Comparison of ENCODE assay signal across 19 mouse cellular contexts in genomic region chr5:24827173-24827572, GRCm38 (mm10). TPM values are rescaled to one million over a fixed set of nuclear protein-coding genes. Genes with fewer than 3 reads are reported as not detected.
A peak's percentile ranks its signal among the peaks of the same experiment; 100 is the strongest.
DNase-seq lines count a peak whose midpoint lies in the region; ATAC-seq and TF ChIP-seq lines count a peak whose summit lies in the region.
"Had no signal": no experiment of that assay in that cellular context is flagged by ENCODE, and none has a peak within 500 bp of the region (broad histone marks: within the 10 kb centered on the region; RNA-seq: fewer than 3 reads in every experiment).

No protein-coding gene starts in this region.

- H3K9me3 ChIP-seq in heart, embryonic 16.5 days (replicated peaks; ENCODE audit: control insufficient read depth, low read length): no peaks in the 10 kb centered on the region
- H3K9me3 ChIP-seq in megakaryocyte, embryonic 14.5 days: no peaks in the 10 kb centered on the region
- no peaks in the 10 kb centered on the region for H3K9me3 ChIP-seq in midbrain, postnatal 0 days (ENCODE audit: low read length)
- H3K9me3 ChIP-seq: forebrain, embryonic 13.5 days; heart, embryonic 13.5 days; hindbrain, embryonic 12.5 days; midbrain, embryonic 12.5 days had no signal

- H3K36me3 ChIP-seq in heart, embryonic 16.5 days (ENCODE audit: control insufficient read depth, insufficient read depth): no peaks in the 10 kb centered on the region
- no peaks in the 10 kb centered on the region for H3K36me3 ChIP-seq in thymus, adult 2 months (ENCODE audit: control insufficient read depth, insufficient read depth, low read length)
- peaks cover 30% of the 10 kb centered on the region for H3K36me3 ChIP-seq in megakaryocyte, embryonic 14.5 days (replicated peaks; ENCODE audit: low read length)
- H3K36me3 ChIP-seq in midbrain, postnatal 0 days (ENCODE audit: insufficient read depth, low read length): no peaks in the 10 kb centered on the region
- H3K36me3 ChIP-seq: heart, embryonic 13.5 days; hindbrain, embryonic 12.5 days; midbrain, embryonic 12.5 days had no signal

- 50% methylated on average over 2 of the region's 2 CpGs for WGBS in heart, embryonic 16.5 days
- WGBS in thymus, adult 2 months: 40% methylated on average over 2 of the region's 2 CpGs
- WGBS in midbrain, postnatal 0 days: 90% methylated on average over 2 of the region's 2 CpGs

- H3K9ac ChIP-seq in heart, embryonic 16.5 days (ENCODE audit: low read length): no peak overlapping the region
- H3K9ac ChIP-seq in midbrain, postnatal 0 days (replicated peaks; ENCODE audit: low read length, poor library complexity, severe bottlenecking): no peak overlapping the region
- H3K9ac ChIP-seq: forebrain, embryonic 13.5 days; heart, embryonic 13.5 days; hindbrain, embryonic 12.5 days; midbrain, embryonic 12.5 days had no signal

- no peak overlapping the region for H3K4me3 ChIP-seq in heart, embryonic 16.5 days (ENCODE audit: low read length)
- no peak overlapping the region for H3K4me3 ChIP-seq in thymus, adult 2 months (ENCODE audit: control insufficient read depth, insufficient read depth, low read length)
- H3K4me3 ChIP-seq in megakaryocyte, embryonic 14.5 days (replicated peaks): peak overlapping the region; percentile 76
- H3K4me3 ChIP-seq in midbrain, postnatal 0 days (ENCODE audit: low read depth, low read length): no peak overlapping the region
- H3K4me3 ChIP-seq: forebrain, embryonic 13.5 days; heart, embryonic 13.5 days; hindbrain, embryonic 12.5 days; midbrain, embryonic 12.5 days had no signal

- H3K27me3 ChIP-seq in heart, embryonic 16.5 days (ENCODE audit: control insufficient read depth, insufficient read depth, low read length): no peaks in the 10 kb centered on the region
- no peaks in the 10 kb centered on the region for H3K27me3 ChIP-seq in thymus, adult 2 months (ENCODE audit: control insufficient read depth, insufficient read depth, low read length)
- H3K27me3 ChIP-seq in megakaryocyte, embryonic 14.5 days (replicated peaks): no peaks in the 10 kb centered on the region
- no peaks in the 10 kb centered on the region for H3K27me3 ChIP-seq in midbrain, postnatal 0 days (ENCODE audit: insufficient read depth, low read length)
- H3K27me3 ChIP-seq: forebrain, embryonic 13.5 days; heart, embryonic 13.5 days; hindbrain, embryonic 12.5 days; midbrain, embryonic 12.5 days had no signal

- no peak overlapping the region for H3K4me2 ChIP-seq in heart, embryonic 16.5 days (ENCODE audit: low read depth, low read length)
- H3K4me2 ChIP-seq in midbrain, postnatal 0 days (ENCODE audit: low read depth, low read length, poor library complexity, severe bottlenecking): no peak overlapping the region
- H3K4me2 ChIP-seq: forebrain, embryonic 13.5 days; hindbrain, embryonic 12.5 days; midbrain, embryonic 12.5 days had no signal

- no peak for ATAC-seq in heart, embryonic 16.5 days (replicated peaks; ENCODE audit: extremely low read depth, insufficient read depth, low FRiP score)
- ATAC-seq in inflammation-experienced regulatory T-cells, adult 6 months: no peak
- no peak for ATAC-seq in midbrain, postnatal 0 days (ENCODE audit: low FRiP score)
- ATAC-seq: forebrain, embryonic 13.5 days had no signal

- H3K27ac ChIP-seq in heart, embryonic 16.5 days (ENCODE audit: low read length): 0 out of 2 replicates have a peak overlapping the region, but pooled peaks have one; percentile 1
- H3K27ac ChIP-seq in thymus, adult 2 months (ENCODE audit: control insufficient read depth, insufficient read depth, low read length): peak overlapping the region; percentile 54
- H3K27ac ChIP-seq in midbrain, postnatal 0 days (ENCODE audit: low read depth, low read length): no peak overlapping the region
- H3K27ac ChIP-seq: forebrain, embryonic 13.5 days; heart, embryonic 13.5 days; hindbrain, embryonic 12.5 days; midbrain, embryonic 12.5 days had no signal

- no peak for TF ChIP-seq POLR2A in thymus, adult 2 months (IDR thresholded peaks at IDR 0.05; ENCODE audit: control insufficient read depth, extremely low read depth, insufficient read depth, low read length, poor library complexity)

- peaks cover 50% of the 10 kb centered on the region for H3K4me1 ChIP-seq in heart, embryonic 16.5 days (ENCODE audit: control insufficient read depth, insufficient read depth, low read length)
- H3K4me1 ChIP-seq in thymus, adult 2 months (replicated peaks; ENCODE audit: control insufficient read depth, insufficient read depth, low read length): peaks cover 18% of the 10 kb centered on the region
- peaks cover 79% of the 10 kb centered on the region for H3K4me1 ChIP-seq in megakaryocyte, embryonic 14.5 days
- H3K4me1 ChIP-seq in midbrain, postnatal 0 days (ENCODE audit: insufficient read depth, low read length): no peaks in the 10 kb centered on the region

- no peak for DNase-seq in heart, postnatal 14 days
- no peak for DNase-seq in thymus, adult 2 months
- DNase-seq in thymus, postnatal 4 days: no peak
- DNase-seq in right cerebral cortex, postnatal 25 days: no peak
- DNase-seq in midbrain, postnatal 0 days (ENCODE audit: low spot score): no peak
- DNase-seq: B cell, adult 2 months; cerebellum, postnatal 14 days; heart, adult 11 months; liver; lung, postnatal 10 days; right cerebral cortex, adult 18-20 months; spleen, adult 18-20 months had no signal

- no peak for TF ChIP-seq CTCF in thymus, adult 2 months (IDR thresholded peaks at IDR 0.05; ENCODE audit: borderline replicate concordance, control insufficient read depth, extremely low read depth, insufficient read depth, low read length, poor library complexity)
- no peak for TF ChIP-seq CTCF in midbrain, postnatal 0 days (IDR thresholded peaks at IDR 0.05)

- intact Hi-C loops in heart, postnatal 14 days (cut with DNase I): no loop called here

RNA-seq across cellular contexts. Expression of gene Rheb, which starts 15.3 kb away (rescaled TPM):
- polyA plus RNA-seq in heart, embryonic 16.5 days (2015; fragmentation: Nextera tagmentation; extraction: Ambion mirVana): 242 and 283 TPM in 2 replicates
- total RNA-seq in heart, postnatal 14 days (2021): 10 to 100 TPM; 71.6 to 78.1 TPM
- 23.1 and 26.2 TPM in 2 replicates for polyA plus RNA-seq in thymus, adult 2 months (2012; rRNA removed)
- 10.6 and 27.8 TPM in 2 replicates for polyA plus RNA-seq in megakaryocyte, embryonic 14.5 days (2012; ENCODE audit: insufficient read depth, low replicate concordance)
- polyA plus RNA-seq in inflammation-experienced regulatory T-cells, adult 6 months (2017; shearing (Covaris generic)): 100 to 1,000 TPM in 1 of 3 experiments, 10 to 100 TPM in 2; 74.2 to 131 (median 98.5) TPM
- 96.0 and 102 TPM in 2 replicates for total RNA-seq in midbrain, postnatal 0 days (2014; rRNA removed)
- 287 and 291 TPM in 2 replicates for polyA plus RNA-seq in midbrain, postnatal 0 days (2015; fragmentation: Nextera tagmentation; extraction: Ambion mirVana)
